Mouse (Mus musculus): ENCODE measurements around the gene Higd1a. TPM values are rescaled to one million over a fixed set of nuclear protein-coding genes. Genes with fewer than 3 reads are reported as not detected.

The Higd1a gene
- total and polyA plus RNA-seq, 2 experiments from 2014 or later: 85.4 to 332 TPM

- TF ChIP-seq CTCF (IDR thresholded peaks at IDR 0.05; ENCODE audit: low read depth) (no peak), EP300 (IDR thresholded peaks at IDR 0.05; ENCODE audit: low read depth) (no peak)
- Histone ChIP-seq H3K9me3 (replicated peaks; ENCODE audit: control insufficient read depth, low read length) (no peaks in the 10 kb centered on the region), H3K36me3 (replicated peaks; ENCODE audit: control insufficient read depth, insufficient read depth, low read length) (no peaks in the 10 kb centered on the region), H3K4me2 (ENCODE audit: low read depth, low read length) (no peak overlapping the region), H3K4me1 (ENCODE audit: control insufficient read depth, insufficient read depth) (peaks cover 16% of the 10 kb centered on the region), H3K27ac (ENCODE audit: low read depth) (no peak overlapping the region), H3K4me3 (ENCODE audit: low read depth, low read length) (no peak overlapping the region), H3K27me3 (ENCODE audit: control insufficient read depth, insufficient read depth, low read length) (no peaks in the 10 kb centered on the region), H3K9ac (replicated peaks; ENCODE audit: low read depth, low read length) (no peak overlapping the region)
- ATAC-seq (ENCODE audit: insufficient read depth, low read depth) (peak; percentile 39; the same call in 1 of the 2 replicates), DNase-seq (ENCODE audit: low spot score) (no peak)
- WGBS: 49% methylated on average over 7 of the region's 7 CpGs
Observed at GRCm38 (mm10) chr9:121807947-121808346, 50.2 kb downstream of the Higd1a start.

DNA sequence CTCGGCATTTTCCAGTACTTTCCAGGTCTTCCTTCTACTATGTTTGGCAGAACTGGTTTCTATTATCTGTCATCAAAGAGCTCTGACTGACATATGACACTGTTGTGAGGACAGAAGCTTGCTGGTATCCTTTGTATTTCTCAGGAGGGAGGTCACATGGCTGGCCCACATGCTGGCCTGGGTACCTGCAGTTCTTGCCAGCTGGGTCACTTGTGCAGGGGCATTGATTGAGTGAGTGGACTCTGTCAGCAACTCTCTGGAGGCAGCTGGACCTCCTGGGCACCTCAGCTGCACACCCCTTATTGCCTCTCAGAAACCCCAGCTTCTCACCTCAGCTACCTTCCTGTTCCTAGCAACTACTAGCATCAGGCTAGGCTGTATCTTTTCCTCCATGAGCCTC is 50.6 kb downstream of the Higd1a start:
- Histone ChIP-seq H3K4me3 (ENCODE audit: low read depth, low read length) (no peak overlapping the region), H3K4me2 (ENCODE audit: low read depth, low read length) (no peak overlapping the region), H3K9ac (replicated peaks; ENCODE audit: low read depth, low read length) (no peak overlapping the region), H3K36me3 (replicated peaks; ENCODE audit: control insufficient read depth, insufficient read depth, low read length) (no peaks in the 10 kb centered on the region), H3K4me1 (ENCODE audit: control insufficient read depth, insufficient read depth) (peaks cover 16% of the 10 kb centered on the region), H3K27ac (ENCODE audit: low read depth) (no peak overlapping the region), H3K9me3 (replicated peaks; ENCODE audit: control insufficient read depth, low read length) (no peaks in the 10 kb centered on the region), H3K27me3 (ENCODE audit: control insufficient read depth, insufficient read depth, low read length) (no peaks in the 10 kb centered on the region)
- no peak for DNase-seq (ENCODE audit: low spot score)
- ATAC-seq (ENCODE audit: insufficient read depth, low read depth): no peak
- TF ChIP-seq EP300 (IDR thresholded peaks at IDR 0.05; ENCODE audit: low read depth) (no peak), CTCF (IDR thresholded peaks at IDR 0.05; ENCODE audit: low read depth) (no peak)
- 63% methylated on average over 1 of the region's 1 CpGs for WGBS

DNA sequence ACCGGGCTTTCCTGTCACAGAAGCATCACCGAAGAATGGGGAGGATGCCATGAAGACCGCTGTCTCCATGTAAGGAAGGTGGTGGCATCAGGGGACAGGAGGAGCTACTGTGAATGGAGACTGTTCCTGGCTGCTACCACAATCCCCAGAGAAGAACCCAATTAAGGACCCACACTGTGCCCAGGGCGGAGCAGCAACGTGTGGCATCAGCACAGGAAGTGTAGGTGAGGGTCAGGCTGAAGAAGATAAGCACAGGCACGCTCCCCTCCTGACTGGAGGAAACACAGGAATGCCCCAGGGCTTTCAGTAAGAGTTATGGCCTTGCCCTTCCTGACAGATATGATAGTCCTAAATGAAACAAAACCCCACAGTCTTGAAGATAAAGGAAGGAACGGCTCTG is 55.4 kb downstream of the Higd1a start:
- no peak overlapping the region for H3K4me3 ChIP-seq (ENCODE audit: low read depth, low read length)
- H3K4me1 ChIP-seq (ENCODE audit: control insufficient read depth, insufficient read depth): peaks cover 7% of the 10 kb centered on the region; the same call in 1 of the 2 replicates
- no peak for DNase-seq (ENCODE audit: low spot score)
- H3K27me3 ChIP-seq (ENCODE audit: control insufficient read depth, insufficient read depth, low read length): no peaks in the 10 kb centered on the region
- H3K36me3 ChIP-seq (replicated peaks; ENCODE audit: control insufficient read depth, insufficient read depth, low read length): no peaks in the 10 kb centered on the region
- H3K4me2 ChIP-seq (ENCODE audit: low read depth, low read length): no peak overlapping the region
- no peaks in the 10 kb centered on the region for H3K9me3 ChIP-seq (replicated peaks; ENCODE audit: control insufficient read depth, low read length)
- H3K27ac ChIP-seq (ENCODE audit: low read depth): no peak overlapping the region
- WGBS: 49% methylated on average over 7 of the region's 7 CpGs
- H3K9ac ChIP-seq (replicated peaks; ENCODE audit: low read depth, low read length): no peak overlapping the region
- no peak for ATAC-seq (ENCODE audit: insufficient read depth, low read depth)
- TF ChIP-seq CTCF (IDR thresholded peaks at IDR 0.05; ENCODE audit: low read depth): no peak
- TF ChIP-seq EP300 (IDR thresholded peaks at IDR 0.05; ENCODE audit: low read depth): no peak

- no peak overlapping the region for H3K4me3 ChIP-seq (ENCODE audit: low read depth, low read length)
- no peak overlapping the region for H3K9ac ChIP-seq (replicated peaks; ENCODE audit: low read depth, low read length)
- H3K9me3 ChIP-seq (replicated peaks; ENCODE audit: control insufficient read depth, low read length): no peaks in the 10 kb centered on the region
- no peak overlapping the region for H3K27ac ChIP-seq (ENCODE audit: low read depth)
- TF ChIP-seq CTCF (IDR thresholded peaks at IDR 0.05; ENCODE audit: low read depth) (no peak), EP300 (IDR thresholded peaks at IDR 0.05; ENCODE audit: low read depth) (no peak)
- H3K36me3 ChIP-seq (replicated peaks; ENCODE audit: control insufficient read depth, insufficient read depth, low read length): no peaks in the 10 kb centered on the region
- ATAC-seq (ENCODE audit: insufficient read depth, low read depth) (no peak), DNase-seq (ENCODE audit: low spot score) (no peak)
- no peaks in the 10 kb centered on the region for H3K27me3 ChIP-seq (ENCODE audit: control insufficient read depth, insufficient read depth, low read length)
- peaks cover 21% of the 10 kb centered on the region for H3K4me1 ChIP-seq (ENCODE audit: control insufficient read depth, insufficient read depth)
- no peak overlapping the region for H3K4me2 ChIP-seq (ENCODE audit: low read depth, low read length)
- whole genome bisulfite sequencing: 45% methylated on average over 5 of the region's 6 CpGs
Observed at GRCm38 (mm10) chr9:121798887-121799520, 59.2 kb downstream of the Higd1a start.

Other genes with a start within 250 kb of the Higd1a start
- gene Lyzl4, start 216.3 kb downstream of the Higd1a start, total RNA-seq (2014; rRNA removed; ENCODE audit: low replicate concordance): not detected in 2 replicates
- gene Lyzl4, start 216.3 kb downstream of the Higd1a start, polyA plus RNA-seq (2015; fragmentation: Nextera tagmentation; extraction: Ambion mirVana): not detected in 2 replicates
- gene Vipr1, start 215.6 kb downstream of the Higd1a start, total RNA-seq (2014; rRNA removed; ENCODE audit: low replicate concordance): 0.70 and 1.3 TPM in 2 replicates
- 0.14 and 0.40 TPM in 2 replicates for gene Vipr1, start 215.6 kb downstream of the Higd1a start, polyA plus RNA-seq (2015; fragmentation: Nextera tagmentation; extraction: Ambion mirVana)
- 3.8 and 9.4 TPM in 2 replicates for gene Sec22c, start 152.9 kb downstream of the Higd1a start, total RNA-seq (2014; rRNA removed; ENCODE audit: low replicate concordance)
- 3.9 and 4.1 TPM in 2 replicates for gene Sec22c, start 152.9 kb downstream of the Higd1a start, polyA plus RNA-seq (2015; fragmentation: Nextera tagmentation; extraction: Ambion mirVana)
- 109 and 136 TPM in 2 replicates for gene Ss18l2, start 148.0 kb downstream of the Higd1a start, total RNA-seq (2014; rRNA removed; ENCODE audit: low replicate concordance)
- gene Ss18l2, start 148.0 kb downstream of the Higd1a start, polyA plus RNA-seq (2015; fragmentation: Nextera tagmentation; extraction: Ambion mirVana): 362 and 379 TPM in 2 replicates
- 44.0 and 44.8 TPM in 2 replicates for gene Nktr, start 139.2 kb downstream of the Higd1a start, total RNA-seq (2014; rRNA removed; ENCODE audit: low replicate concordance)
- gene Nktr, start 139.2 kb downstream of the Higd1a start, polyA plus RNA-seq (2015; fragmentation: Nextera tagmentation; extraction: Ambion mirVana): 30.2 and 31.1 TPM in 2 replicates
- 34.5 and 69.3 TPM in 2 replicates for gene Zfp651, start 99.0 kb downstream of the Higd1a start, total RNA-seq (2014; rRNA removed; ENCODE audit: low replicate concordance)
- 12.1 and 13.2 TPM in 2 replicates for gene Zfp651, start 99.0 kb downstream of the Higd1a start, polyA plus RNA-seq (2015; fragmentation: Nextera tagmentation; extraction: Ambion mirVana)
- 20.7 and 28.2 TPM in 2 replicates for gene Klhl40, start 80.8 kb downstream of the Higd1a start, total RNA-seq (2014; rRNA removed; ENCODE audit: low replicate concordance)
- 12.6 and 14.5 TPM in 2 replicates for gene Klhl40, start 80.8 kb downstream of the Higd1a start, polyA plus RNA-seq (2015; fragmentation: Nextera tagmentation; extraction: Ambion mirVana)
- gene Hhatl, start 65.9 kb downstream of the Higd1a start, total RNA-seq (2014; rRNA removed; ENCODE audit: low replicate concordance): 62.3 and 75.4 TPM in 2 replicates
- gene Hhatl, start 65.9 kb downstream of the Higd1a start, polyA plus RNA-seq (2015; fragmentation: Nextera tagmentation; extraction: Ambion mirVana): 52.7 and 53.0 TPM in 2 replicates
- not detected in 2 replicates for gene Ccdc13, start 18.9 kb downstream of the Higd1a start, total RNA-seq (2014; rRNA removed; ENCODE audit: low replicate concordance)
- gene Ccdc13, start 18.9 kb downstream of the Higd1a start, polyA plus RNA-seq (2015; fragmentation: Nextera tagmentation; extraction: Ambion mirVana): 0.34 and 0.41 TPM in 2 replicates
- 4.1 and 4.6 TPM in 2 replicates for gene Ackr2, start 40.0 kb upstream of the Higd1a start, total RNA-seq (2014; rRNA removed; ENCODE audit: low replicate concordance)
- 1.6 and 2.1 TPM in 2 replicates for gene Ackr2, start 40.0 kb upstream of the Higd1a start, polyA plus RNA-seq (2015; fragmentation: Nextera tagmentation; extraction: Ambion mirVana)
- not detected in 2 replicates for gene Cyp8b1, start 57.9 kb upstream of the Higd1a start, total RNA-seq (2014; rRNA removed; ENCODE audit: low replicate concordance)
- gene Cyp8b1, start 57.9 kb upstream of the Higd1a start, polyA plus RNA-seq (2015; fragmentation: Nextera tagmentation; extraction: Ambion mirVana): not detected in 2 replicates
- 1.1 and 3.1 TPM in 2 replicates for gene Fam198a, start 92.6 kb upstream of the Higd1a start, total RNA-seq (2014; rRNA removed; ENCODE audit: low replicate concordance)
- gene Fam198a, start 92.6 kb upstream of the Higd1a start, polyA plus RNA-seq (2015; fragmentation: Nextera tagmentation; extraction: Ambion mirVana): 0.78 and 0.85 TPM in 2 replicates
- gene Pomgnt2, start 138.7 kb upstream of the Higd1a start, total RNA-seq (2014; rRNA removed; ENCODE audit: low replicate concordance): 14.2 and 19.4 TPM in 2 replicates
- gene Pomgnt2, start 138.7 kb upstream of the Higd1a start, polyA plus RNA-seq (2015; fragmentation: Nextera tagmentation; extraction: Ambion mirVana): 6.9 and 7.9 TPM in 2 replicates

All from heart, postnatal 0 days (tissue).